Mouse (Mus musculus): ENCODE data around the gene Otx2. TPM values are rescaled to one million over a fixed set of nuclear protein-coding genes. Genes with fewer than 3 reads are reported as not detected.
"Not testable (repeated sequence)": the region's sequence is repeated elsewhere in the genome, so short reads cannot be mapped to it uniquely, and the experiment has no call there.

Gene Otx2
- polyA plus RNA-seq, 1 experiment from 2014 or later: not detected

GRCm38 (mm10) chr14:48624596-48625330 lies 48.9 kb downstream of the Otx2 start:
- H3K36me3 ChIP-seq (ENCODE audit: control insufficient read depth, insufficient read depth, low read length): no peaks in the 10 kb centered on the region
- H3K4me3 ChIP-seq (ENCODE audit: low read length): no peak overlapping the region
- WGBS: 74% methylated on average over 9 of the region's 9 CpGs
- no peak overlapping the region for H3K4me2 ChIP-seq (replicated peaks; ENCODE audit: low read depth, low read length)
- H3K27ac ChIP-seq (ENCODE audit: low read depth, low read length): no peak overlapping the region
- H3K4me1 ChIP-seq (ENCODE audit: control insufficient read depth, insufficient read depth, low read length): no peaks in the 10 kb centered on the region
- H3K9me3 ChIP-seq (ENCODE audit: control insufficient read depth, low read length): no peaks in the 10 kb centered on the region
- ATAC-seq (ENCODE audit: low FRiP score, low TSS enrichment): no peak
- no peaks in the 10 kb centered on the region for H3K27me3 ChIP-seq (ENCODE audit: control insufficient read depth, insufficient read depth, low read length)
- no peak overlapping the region for H3K9ac ChIP-seq (ENCODE audit: low read depth, low read length)

- not testable (repeated sequence) for H3K36me3 ChIP-seq (ENCODE audit: control insufficient read depth, insufficient read depth, low read length); ATAC-seq (ENCODE audit: low FRiP score, low TSS enrichment); H3K27ac ChIP-seq (ENCODE audit: low read depth, low read length); H3K9ac ChIP-seq (ENCODE audit: low read depth, low read length); H3K4me2 ChIP-seq (replicated peaks; ENCODE audit: low read depth, low read length); H3K27me3 ChIP-seq (ENCODE audit: control insufficient read depth, insufficient read depth, low read length); H3K4me1 ChIP-seq (ENCODE audit: control insufficient read depth, insufficient read depth, low read length); H3K9me3 ChIP-seq (ENCODE audit: control insufficient read depth, low read length); H3K4me3 ChIP-seq (ENCODE audit: low read length)
- WGBS: 82% methylated on average over 9 of the region's 9 CpGs
Measured at GRCm38 (mm10) chr14:48622726-48623125, 50.9 kb downstream of the Otx2 start.

GRCm38 (mm10) chr14:48616361-48616760 lies 57.3 kb downstream of the Otx2 start:
- Histone ChIP-seq H3K36me3 (ENCODE audit: control insufficient read depth, insufficient read depth, low read length) (no peaks in the 10 kb centered on the region), H3K4me1 (ENCODE audit: control insufficient read depth, insufficient read depth, low read length) (no peaks in the 10 kb centered on the region), H3K27ac (ENCODE audit: low read depth, low read length) (no peak overlapping the region), H3K4me3 (ENCODE audit: low read length) (no peak overlapping the region), H3K4me2 (replicated peaks; ENCODE audit: low read depth, low read length) (no peak overlapping the region), H3K9me3 (ENCODE audit: control insufficient read depth, low read length) (no peaks in the 10 kb centered on the region), H3K9ac (ENCODE audit: low read depth, low read length) (no peak overlapping the region), H3K27me3 (ENCODE audit: control insufficient read depth, insufficient read depth, low read length) (no peaks in the 10 kb centered on the region)
- 73% methylated on average over 5 of the region's 5 CpGs for WGBS
- ATAC-seq (ENCODE audit: low FRiP score, low TSS enrichment): no peak

- H3K4me2 ChIP-seq (replicated peaks; ENCODE audit: low read depth, low read length): no peak overlapping the region
- H3K9ac ChIP-seq (ENCODE audit: low read depth, low read length): no peak overlapping the region
- H3K4me3 ChIP-seq (ENCODE audit: low read length): no peak overlapping the region
- H3K36me3 ChIP-seq (ENCODE audit: control insufficient read depth, insufficient read depth, low read length): no peaks in the 10 kb centered on the region
- no peaks in the 10 kb centered on the region for H3K4me1 ChIP-seq (ENCODE audit: control insufficient read depth, insufficient read depth, low read length)
- no peaks in the 10 kb centered on the region for H3K27me3 ChIP-seq (ENCODE audit: control insufficient read depth, insufficient read depth, low read length)
- ATAC-seq (ENCODE audit: low FRiP score, low TSS enrichment): no peak
- WGBS: 85% methylated on average over 14 of the region's 15 CpGs
- H3K9me3 ChIP-seq (ENCODE audit: control insufficient read depth, low read length): no peaks in the 10 kb centered on the region
- no peak overlapping the region for H3K27ac ChIP-seq (ENCODE audit: low read depth, low read length)
Measured at GRCm38 (mm10) chr14:48608641-48609310, 64.8 kb downstream of the Otx2 start.

Other genes with a start within 250 kb of the Otx2 start
- 14.2 and 23.6 TPM in 2 replicates for gene Tmem260, start 227.7 kb downstream of the Otx2 start, polyA plus RNA-seq (2014; fragmentation: Nextera tagmentation; extraction: Ambion mirVana)

Data from kidney, embryonic 14.5 days (tissue).